In genomic region chr4:129500607-129501566, GRCm38 (mm10) we compare ENCODE assay signal across 7 mouse cellular contexts. TPM values are rescaled to one million over a fixed set of nuclear protein-coding genes. Genes with fewer than 3 reads are reported as not detected.
DNase-seq lines count a peak whose midpoint lies in the region; ATAC-seq lines count a peak whose summit lies in the region.

No protein-coding gene starts in this region.

- no peaks in the 10 kb centered on the region for H3K27me3 ChIP-seq in limb, embryonic 11.5 days (ENCODE audit: control insufficient read depth, insufficient read depth, low read length)
- no peaks in the 10 kb centered on the region for H3K27me3 ChIP-seq in midbrain, embryonic 12.5 days

- peaks cover 5% of the 10 kb centered on the region; the same call in 1 of the 2 replicates for H3K4me1 ChIP-seq in limb, embryonic 11.5 days (ENCODE audit: control insufficient read depth, insufficient read depth, low read length)
- H3K4me1 ChIP-seq in midbrain, embryonic 12.5 days, result peaks cover 17% of the 10 kb centered on the region

- peak; percentile 95 for DNase-seq in adrenal gland, adult 2 months
- peak; percentile 89 for DNase-seq in embryo, embryonic 10 days (ENCODE audit: low spot score)
- peak; percentile 89 for DNase-seq in gastrocnemius, postnatal 14 days
- peak; percentile 96 for DNase-seq in limb, embryonic 11.5 days (ENCODE audit: low spot score)
- DNase-seq in skeletal muscle tissue, adult 2 months (ENCODE audit: low read depth, low spot score), result peak; percentile 68

- no peaks in the 10 kb centered on the region for H3K36me3 ChIP-seq in limb, embryonic 11.5 days (ENCODE audit: control insufficient read depth, insufficient read depth, low read length)
- H3K36me3 ChIP-seq in midbrain, embryonic 12.5 days, result no peaks in the 10 kb centered on the region

- ATAC-seq in inflammation-experienced regulatory T-cells, adult 6 months, result peak; percentile 74
- peak; percentile 88 for ATAC-seq in limb, embryonic 11.5 days (ENCODE audit: insufficient number of reproducible peaks, low FRiP score, low TSS enrichment, low read depth)
- ATAC-seq in midbrain, embryonic 12.5 days (ENCODE audit: low FRiP score, low read depth), result peak; percentile 90

- peak overlapping the region; percentile 53 for H3K4me2 ChIP-seq in limb, embryonic 11.5 days (ENCODE audit: low read depth, severe bottlenecking)
- peak overlapping the region; percentile 66 for H3K4me2 ChIP-seq in midbrain, embryonic 12.5 days (replicated peaks)

- H3K4me3 ChIP-seq in limb, embryonic 11.5 days (ENCODE audit: low read depth, low read length), result peak overlapping the region; percentile 41
- H3K4me3 ChIP-seq in midbrain, embryonic 12.5 days, result peak overlapping the region; percentile 53

- no peaks in the 10 kb centered on the region for H3K9me3 ChIP-seq in limb, embryonic 11.5 days (ENCODE audit: control insufficient read depth, low read length)
- no peaks in the 10 kb centered on the region for H3K9me3 ChIP-seq in midbrain, embryonic 12.5 days

- intact Hi-C loops in gastrocnemius, postnatal 14 days (cut with DNase I; ENCODE audit: low total_unique reads), result no loop called here

- peak overlapping the region; percentile 70 for H3K27ac ChIP-seq in limb, embryonic 11.5 days (replicated peaks; ENCODE audit: low read depth, low read length)
- H3K27ac ChIP-seq in midbrain, embryonic 12.5 days (replicated peaks), result peak overlapping the region; percentile 58

- 2% methylated on average over 47 of the region's 49 CpGs for WGBS in limb, embryonic 11.5 days
- WGBS in midbrain, embryonic 12.5 days, result 1% methylated on average over 43 of the region's 49 CpGs

- H3K9ac ChIP-seq in limb, embryonic 11.5 days (ENCODE audit: low read length), result peak overlapping the region; percentile 62
- H3K9ac ChIP-seq in midbrain, embryonic 12.5 days (replicated peaks), result peak overlapping the region; percentile 53

RNA-seq across cellular contexts. Expression of gene Fam229a, which starts 9.9 kb away (rescaled TPM):
- total RNA-seq in adrenal gland, adult 2 months (2021), result not detected
- polyA plus RNA-seq in adrenal gland, adult 2 months (2012; rRNA removed), result 1.0 and 2.1 TPM in 2 replicates
- not detected for total RNA-seq in gastrocnemius, postnatal 14 days (2021)
- not detected for polyA plus RNA-seq in inflammation-experienced regulatory T-cells, adult 6 months (2017; shearing (Covaris generic))
- not detected in 2 replicates for polyA plus RNA-seq in limb, embryonic 11.5 days (2014; fragmentation: Nextera tagmentation; extraction: Ambion mirVana)
- polyA plus RNA-seq in midbrain, embryonic 12.5 days (2016; fragmentation: Nextera tagmentation; extraction: Ambion mirVana), result not detected in 2 replicates

RNA-seq across cellular contexts. Expression of gene Tssk3, which starts 10.1 kb away (rescaled TPM):
- total RNA-seq in adrenal gland, adult 2 months (2021), result not detected
- polyA plus RNA-seq in adrenal gland, adult 2 months (2012; rRNA removed), result not detected in 2 replicates
- not detected for total RNA-seq in gastrocnemius, postnatal 14 days (2021)
- polyA plus RNA-seq in inflammation-experienced regulatory T-cells, adult 6 months (2017; shearing (Covaris generic)), result not detected
- polyA plus RNA-seq in limb, embryonic 11.5 days (2014; fragmentation: Nextera tagmentation; extraction: Ambion mirVana), result not detected in 2 replicates
- polyA plus RNA-seq in midbrain, embryonic 12.5 days (2016; fragmentation: Nextera tagmentation; extraction: Ambion mirVana), result not detected in 2 replicates

RNA-seq across cellular contexts. Expression of gene Marcksl1, which starts 12.5 kb away (rescaled TPM):
- 10 to 100 TPM; 39.8 to 46.4 TPM for total RNA-seq in adrenal gland, adult 2 months (2021)
- polyA plus RNA-seq in adrenal gland, adult 2 months (2012; rRNA removed), result 48.8 and 67.4 TPM in 2 replicates
- total RNA-seq in gastrocnemius, postnatal 14 days (2021), result 10 to 100 TPM in 1 of 2 experiments, 1 to 10 TPM in 1; 9.2 to 14.4 TPM
- 1 to 10 TPM; 2.7 to 4.9 (median 4.4) TPM for polyA plus RNA-seq in inflammation-experienced regulatory T-cells, adult 6 months (2017; shearing (Covaris generic))
- polyA plus RNA-seq in limb, embryonic 11.5 days (2014; fragmentation: Nextera tagmentation; extraction: Ambion mirVana), result 1,590 and 1,591 TPM in 2 replicates
- polyA plus RNA-seq in midbrain, embryonic 12.5 days (2016; fragmentation: Nextera tagmentation; extraction: Ambion mirVana), result 2,082 and 2,101 TPM in 2 replicates

RNA-seq across cellular contexts. Expression of gene Bsdc1, which starts 39.5 kb away (rescaled TPM):
- total RNA-seq in adrenal gland, adult 2 months (2021), result 10 to 100 TPM; 72.1 to 72.4 TPM
- 15.1 and 18.8 TPM in 2 replicates for polyA plus RNA-seq in adrenal gland, adult 2 months (2012; rRNA removed)
- total RNA-seq in gastrocnemius, postnatal 14 days (2021), result 10 to 100 TPM; 22.2 to 32.6 TPM
- 10 to 100 TPM; 20.2 to 33.8 (median 28.8) TPM for polyA plus RNA-seq in inflammation-experienced regulatory T-cells, adult 6 months (2017; shearing (Covaris generic))
- 23.8 and 25.9 TPM in 2 replicates for polyA plus RNA-seq in limb, embryonic 11.5 days (2014; fragmentation: Nextera tagmentation; extraction: Ambion mirVana)
- polyA plus RNA-seq in midbrain, embryonic 12.5 days (2016; fragmentation: Nextera tagmentation; extraction: Ambion mirVana), result 31.9 and 33.7 TPM in 2 replicates

RNA-seq across cellular contexts. Expression of gene Hdac1, which starts 41.6 kb away (rescaled TPM):
- total RNA-seq in adrenal gland, adult 2 months (2021), result 10 to 100 TPM; 44.4 to 53.9 TPM
- polyA plus RNA-seq in adrenal gland, adult 2 months (2012; rRNA removed), result 17.2 and 18.4 TPM in 2 replicates
- 10 to 100 TPM; 14.9 to 16.9 TPM for total RNA-seq in gastrocnemius, postnatal 14 days (2021)
- 100 to 1,000 TPM; 256 to 267 (median 261) TPM for polyA plus RNA-seq in inflammation-experienced regulatory T-cells, adult 6 months (2017; shearing (Covaris generic))
- 299 and 309 TPM in 2 replicates for polyA plus RNA-seq in limb, embryonic 11.5 days (2014; fragmentation: Nextera tagmentation; extraction: Ambion mirVana)
- 188 and 190 TPM in 2 replicates for polyA plus RNA-seq in midbrain, embryonic 12.5 days (2016; fragmentation: Nextera tagmentation; extraction: Ambion mirVana)

Comparison
In these comparisons a context has a peak if more than half of its experiments do, and no peak if none do; other contexts are left out.
1. Peak in every context shown above with its lines: DNase-seq, ATAC-seq, H3K4me3 ChIP-seq and H3K27ac ChIP-seq.
2. RNA of gene Marcksl1, which starts 12.5 kb away (polyA plus RNA-seq): 2,082 to 2,101 TPM in midbrain, embryonic 12.5 days and 1,590 to 1,591 TPM in limb, embryonic 11.5 days; 48.8 to 67.4 TPM in adrenal gland, adult 2 months and 2.7 to 4.9 TPM in inflammation-experienced regulatory T-cells, adult 6 months; every median in the first group is over 10 times any median in the second.